Mouse (Mus musculus) forebrain, embryonic 13.5 days (tissue): ENCODE measurements around the gene Sgf29. TPM values are rescaled to one million over a fixed set of nuclear protein-coding genes. Genes with fewer than 3 reads are reported as not detected.
"Not testable (repeated sequence)": the region's sequence is repeated elsewhere in the genome, so short reads cannot be mapped to it uniquely, and the experiment has no call there.

Experiments
- ATAC-seq: fragments of 200-750 bp; cut with Nextera tagmentation; 2 replicates; pipeline ENCODE4 v1.8.0; 2017
- H3K27ac ChIP-seq: fragments of 300-500 bp; sonication (generic); 2 replicates; pipeline ENCODE4 v1.5.1; 2015; ENCODE audit warnings: inconsistent platforms, mild to moderate bottlenecking, moderate library complexity
- H3K27me3 ChIP-seq: fragments of 300-500 bp; sonication (generic); 2 replicates; pipeline ENCODE4 v1.6.1; 2015; ENCODE audit warnings: mild to moderate bottlenecking, inconsistent platforms
- H3K36me3 ChIP-seq: fragments of 300-500 bp; sonication (generic); 2 replicates; pipeline ENCODE4 v1.6.1; 2015; ENCODE audit warnings: mild to moderate bottlenecking, inconsistent platforms; ENCODE audit not compliant: poor library complexity, severe bottlenecking
- H3K4me1 ChIP-seq: fragments of 300-500 bp; sonication (generic); 2 replicates; pipeline ENCODE4 v1.6.1; 2015; ENCODE audit warnings: inconsistent platforms
- H3K4me2 ChIP-seq: fragments of 300-500 bp; sonication (generic); 2 replicates; pipeline ENCODE4 v1.6.1; 2015; ENCODE audit warnings: inconsistent platforms, mild to moderate bottlenecking, moderate library complexity
- H3K4me3 ChIP-seq: fragments of 300-500 bp; sonication (generic); 2 replicates; pipeline ENCODE4 v1.5.1; 2015; ENCODE audit warnings: mild to moderate bottlenecking, inconsistent platforms
- H3K9ac ChIP-seq: fragments of 300-500 bp; sonication (generic); 2 replicates; pipeline ENCODE4 v1.6.1; 2015; ENCODE audit warnings: mild to moderate bottlenecking, inconsistent platforms
- H3K9me3 ChIP-seq: fragments of 300-500 bp; sonication (generic); replicated peaks from 2 replicates; pipeline ENCODE4 v1.6.1; 2016; ENCODE audit warnings: inconsistent platforms
- WGBS: fragments of 180-500 bp; shearing (Covaris S2); methylation state at CpG from one replicate; pipeline ENCODE4 v1.1.7; 2015; 5-methylcytosine and 5-hydroxymethylcytosine counted together
- polyA plus RNA-seq: library from polyadenylated mRNA; unstranded; fragments of >200 nt; fragmentation: Nextera tagmentation; extraction: Ambion mirVana; gene quantifications from 2 replicates; pipeline ENCODE4 v1.2.1, GENCODE M21; 2015

Sgf29 gene
- polyA plus RNA-seq, 1 experiment from 2014 or later = 57.3 TPM

GRCm38 (mm10) chr7:126672111-126672510 lies 23.0 kb downstream of the Sgf29 start:
- no peak overlapping the region for H3K27ac ChIP-seq
- H3K9ac ChIP-seq = no peak overlapping the region
- H3K36me3 ChIP-seq = peaks cover 55% of the 10 kb centered on the region
- no peaks in the 10 kb centered on the region for H3K4me1 ChIP-seq
- ATAC-seq = no peak
- no peaks in the 10 kb centered on the region for H3K27me3 ChIP-seq
- H3K4me3 ChIP-seq = no peak overlapping the region
- H3K4me2 ChIP-seq = no peak overlapping the region
- WGBS = 95% methylated on average over 9 of the region's 9 CpGs
- H3K9me3 ChIP-seq = no peaks in the 10 kb centered on the region

DNA sequence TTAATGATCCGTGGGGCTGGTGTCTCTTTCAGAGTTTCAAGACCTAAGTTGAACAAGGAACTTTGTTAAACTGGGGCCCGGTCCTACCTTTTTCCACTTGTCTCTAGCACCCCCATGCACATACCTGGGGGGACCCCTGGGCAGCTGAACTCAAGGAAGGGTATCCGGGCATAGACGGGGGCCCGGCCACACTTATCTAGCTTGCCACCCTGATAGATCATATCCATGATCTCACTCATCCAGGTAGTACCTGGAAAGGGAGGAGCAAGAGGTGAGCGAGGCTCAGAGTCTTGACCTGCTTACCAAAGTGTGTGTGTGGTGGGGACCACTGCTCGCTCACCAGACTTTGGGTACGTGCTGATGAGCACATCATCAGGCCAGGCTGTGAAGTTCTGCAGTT lies 26.0 kb downstream of the Sgf29 start:
- H3K4me1 ChIP-seq = no peaks in the 10 kb centered on the region

DNA sequence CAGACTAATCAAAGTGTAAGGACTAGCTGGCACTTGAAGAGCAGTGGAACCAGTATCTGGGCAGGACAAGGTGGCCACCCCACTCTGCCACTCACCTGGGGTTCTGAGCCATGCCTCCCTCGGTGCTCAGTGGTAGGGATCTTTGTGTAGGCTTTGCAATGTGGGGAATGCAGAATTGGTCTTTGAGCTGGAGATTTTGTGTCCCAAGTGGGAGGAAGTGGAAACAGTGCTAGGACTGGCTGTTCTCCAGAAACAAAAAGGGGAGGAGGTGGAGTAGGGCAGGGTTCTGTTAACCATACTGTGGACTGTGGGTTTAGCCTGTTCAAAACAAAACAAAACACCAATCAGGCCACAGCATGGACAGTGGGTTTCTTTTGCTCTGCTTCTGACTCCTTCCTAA lies 27.1 kb downstream of the Sgf29 start, which contains the start of gene Sult1a1:
Gene Sult1a1, minus strand, starts transcription at position 226 of the 400 bp plus-strand sequence.
- H3K4me2 ChIP-seq = no peak within 1 kb of the TSS
- no peak within 1 kb of the TSS for H3K9ac ChIP-seq
- no peaks in the 10 kb centered on the region for H3K9me3 ChIP-seq
- no peak within 1 kb of the TSS for H3K4me3 ChIP-seq
- H3K27me3 ChIP-seq = no peaks in the 10 kb centered on the region
- 91% methylated on average over 1 of the region's 1 CpGs for WGBS
- ATAC-seq = no peak
- H3K36me3 ChIP-seq = peaks cover 32% of the 10 kb centered on the region
- no peaks in the 10 kb centered on the region for H3K4me1 ChIP-seq
- H3K27ac ChIP-seq = no peak within 1 kb of the TSS

More for the DNA sequence above, 26.0 kb downstream of the Sgf29 start:
- Histone ChIP-seq H3K9me3 (no peaks in the 10 kb centered on the region), H3K27ac (no peak overlapping the region), H3K27me3 (no peaks in the 10 kb centered on the region), H3K4me2 (no peak overlapping the region), H3K9ac (no peak overlapping the region), H3K4me3 (no peak overlapping the region), H3K36me3 (peaks cover 40% of the 10 kb centered on the region)
- no peak for ATAC-seq
- WGBS = 95% methylated on average over 8 of the region's 8 CpGs

- no peak overlapping the region for H3K9ac ChIP-seq
- H3K27ac ChIP-seq = no peak overlapping the region
- H3K4me3 ChIP-seq = no peak overlapping the region
- no peaks in the 10 kb centered on the region for H3K4me1 ChIP-seq
- no peaks in the 10 kb centered on the region for H3K27me3 ChIP-seq
- WGBS = 79% methylated on average over 4 of the region's 4 CpGs
- no peak for ATAC-seq
- no peak overlapping the region for H3K4me2 ChIP-seq
- H3K36me3 ChIP-seq = peaks cover 28% of the 10 kb centered on the region
- no peaks in the 10 kb centered on the region for H3K9me3 ChIP-seq
Measured at GRCm38 (mm10) chr7:126676631-126677220, 27.6 kb downstream of the Sgf29 start.

- ATAC-seq = no peak
- Histone ChIP-seq H3K27ac (no peak overlapping the region), H3K27me3 (no peaks in the 10 kb centered on the region), H3K4me1 (no peaks in the 10 kb centered on the region), H3K4me3 (no peak overlapping the region), H3K4me2 (no peak overlapping the region), H3K9ac (no peak overlapping the region), H3K9me3 (no peaks in the 10 kb centered on the region), H3K36me3 (peaks cover 13% of the 10 kb centered on the region)
- WGBS = 89% methylated on average over 8 of the region's 8 CpGs
Measured at GRCm38 (mm10) chr7:126678545-126679341, 29.6 kb downstream of the Sgf29 start.

DNA sequence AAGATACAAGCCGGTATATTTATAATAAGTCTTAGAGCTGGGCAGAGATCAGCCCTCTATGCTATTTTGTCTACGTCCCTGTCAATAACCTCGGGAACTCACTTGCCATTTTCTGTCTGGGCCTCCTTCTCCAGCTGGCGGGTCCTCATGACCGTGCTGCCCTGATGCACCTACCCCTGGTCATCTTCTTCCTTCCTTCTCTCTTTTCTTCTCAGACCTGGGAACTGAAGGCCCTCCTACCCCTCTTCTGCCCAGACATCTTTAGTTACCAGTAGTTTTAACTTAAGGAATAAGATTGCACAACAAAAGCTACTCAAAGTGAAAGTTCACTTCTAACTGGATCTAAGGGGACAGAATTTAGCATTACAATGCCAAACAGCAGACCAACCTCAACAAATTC lies 30.6 kb downstream of the Sgf29 start:
- Histone ChIP-seq H3K9ac (no peak overlapping the region), H3K9me3 (no peaks in the 10 kb centered on the region), H3K4me2 (no peak overlapping the region), H3K36me3 (peaks cover 13% of the 10 kb centered on the region), H3K4me1 (no peaks in the 10 kb centered on the region), H3K27ac (no peak overlapping the region), H3K4me3 (no peak overlapping the region), H3K27me3 (no peaks in the 10 kb centered on the region)
- WGBS = 89% methylated on average over 5 of the region's 5 CpGs
- no peak for ATAC-seq

DNA sequence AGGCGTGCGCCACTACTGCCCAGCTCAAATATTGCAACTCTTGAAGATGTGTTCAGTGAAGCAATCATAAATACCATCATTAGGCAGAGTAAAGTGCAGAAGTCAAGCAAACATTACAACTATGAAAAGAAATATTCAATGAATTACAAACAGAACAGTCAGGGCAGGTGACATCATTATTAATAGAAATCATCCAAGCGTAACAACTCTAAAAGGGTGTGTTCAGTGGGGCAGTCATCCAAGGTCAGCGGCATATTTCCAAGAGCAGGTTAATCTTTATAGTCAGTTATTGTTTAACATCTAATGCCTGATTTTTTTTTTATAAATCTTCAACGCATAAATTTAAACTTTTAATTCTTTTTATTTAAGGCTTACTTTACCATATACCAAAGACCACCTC lies 32.1 kb downstream of the Sgf29 start:
- ATAC-seq = no peak
- 95% methylated on average over 5 of the region's 5 CpGs for WGBS

GRCm38 (mm10) chr7:126688156-126688555 lies 39.0 kb downstream of the Sgf29 start:
- not testable (repeated sequence) for H3K4me1 ChIP-seq, ATAC-seq, H3K27ac ChIP-seq, H3K9me3 ChIP-seq, H3K9ac ChIP-seq, H3K4me3 ChIP-seq, H3K27me3 ChIP-seq, H3K4me2 ChIP-seq
- peaks cover 32% of the 10 kb centered on the region for H3K36me3 ChIP-seq
- 91% methylated on average over 4 of the region's 4 CpGs for WGBS

More for the DNA sequence above, 32.1 kb downstream of the Sgf29 start:
- 0 out of 2 replicates have a peak, but pooled peaks cover 6% of the 10 kb centered on the region for H3K36me3 ChIP-seq
- no peak overlapping the region for H3K27ac ChIP-seq
- H3K4me2 ChIP-seq = no peak overlapping the region
- H3K27me3 ChIP-seq = no peaks in the 10 kb centered on the region
- H3K4me1 ChIP-seq = no peaks in the 10 kb centered on the region
- no peak overlapping the region for H3K4me3 ChIP-seq
- no peaks in the 10 kb centered on the region for H3K9me3 ChIP-seq
- H3K9ac ChIP-seq = no peak overlapping the region

DNA sequence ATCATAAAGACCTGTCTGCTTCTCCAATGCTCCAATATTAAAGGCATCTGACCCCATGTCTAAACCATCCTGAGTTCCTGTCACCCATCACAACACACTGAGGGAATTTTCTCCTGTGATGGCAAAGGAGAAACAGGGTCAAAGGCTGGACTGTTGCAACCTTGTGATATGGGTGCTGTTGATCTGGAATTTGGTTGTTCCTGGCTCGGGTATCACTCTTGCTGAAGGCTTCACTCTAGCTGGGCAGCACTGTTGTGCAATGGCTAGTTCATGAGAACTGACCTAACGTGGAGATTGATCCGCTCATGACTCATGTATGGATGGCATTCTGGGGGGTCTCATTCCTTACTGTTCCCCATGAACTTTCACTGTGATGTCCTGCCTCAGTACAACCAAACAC lies 39.9 kb downstream of the Sgf29 start:
- Histone ChIP-seq H3K9ac (no peak overlapping the region), H3K27ac (no peak overlapping the region), H3K4me2 (no peak overlapping the region), H3K36me3 (peaks cover 32% of the 10 kb centered on the region), H3K4me1 (peaks cover 6% of the 10 kb centered on the region), H3K9me3 (no peaks in the 10 kb centered on the region), H3K27me3 (no peaks in the 10 kb centered on the region), H3K4me3 (no peak overlapping the region)
- no peak for ATAC-seq
- WGBS = 84% methylated on average over 3 of the region's 3 CpGs

GRCm38 (mm10) chr7:126690737-126691136 lies 41.6 kb downstream of the Sgf29 start:
- Histone ChIP-seq H3K9me3 (no peaks in the 10 kb centered on the region), H3K27me3 (no peaks in the 10 kb centered on the region), H3K27ac (no peak overlapping the region), H3K9ac (no peak overlapping the region), H3K4me3 (no peak overlapping the region), H3K36me3 (peaks cover 32% of the 10 kb centered on the region), H3K4me1 (peaks cover 12% of the 10 kb centered on the region), H3K4me2 (no peak overlapping the region)
- ATAC-seq = no peak
- WGBS = 86% methylated on average over 3 of the region's 3 CpGs

GRCm38 (mm10) chr7:126691676-126692075 lies 42.6 kb downstream of the Sgf29 start:
- Histone ChIP-seq H3K36me3 (peaks cover 32% of the 10 kb centered on the region), H3K27me3 (no peaks in the 10 kb centered on the region), H3K9me3 (no peaks in the 10 kb centered on the region), H3K4me1 (peaks cover 18% of the 10 kb centered on the region), H3K9ac (no peak overlapping the region), H3K27ac (no peak overlapping the region), H3K4me2 (no peak overlapping the region), H3K4me3 (no peak overlapping the region)
- ATAC-seq = no peak
- WGBS = 82% methylated on average over 5 of the region's 5 CpGs

GRCm38 (mm10) chr7:126692426-126692825 lies 43.3 kb downstream of the Sgf29 start:
- Histone ChIP-seq H3K4me3 (no peak overlapping the region), H3K9ac (no peak overlapping the region), H3K9me3 (no peaks in the 10 kb centered on the region), H3K27me3 (no peaks in the 10 kb centered on the region), H3K4me1 (peaks cover 26% of the 10 kb centered on the region), H3K36me3 (peaks cover 35% of the 10 kb centered on the region), H3K27ac (no peak overlapping the region), H3K4me2 (no peak overlapping the region)
- no peak for ATAC-seq
- WGBS = 96% methylated on average over 26 of the region's 26 CpGs
